Mouse (Mus musculus): ENCODE results near the gene Plscr1.

- no peak for TF ChIP-seq CTCF (IDR thresholded peaks at IDR 0.05; ENCODE audit: insufficient read depth, low read length)
- no peak for TF ChIP-seq POLR2A (IDR thresholded peaks at IDR 0.05; ENCODE audit: borderline replicate concordance, extremely low read depth, low read depth, low read length)
Observed at GRCm38 (mm10) chr9:92269829-92270404, 20.4 kb downstream of the Plscr1 start.
